Mouse (Mus musculus) bone marrow, adult 2 months (tissue): ENCODE data around the gene Jsrp1. TPM values are rescaled to one million over a fixed set of nuclear protein-coding genes. Genes with fewer than 3 reads are reported as not detected.

Experiments used
- H3K27ac ChIP-seq: fragments of 200-500 bp; 2 replicates; pipeline ENCODE4 v1.5.1; 2012; ENCODE audit warnings: low read depth, mild to moderate bottlenecking, control low read depth, inconsistent platforms, low read length; ENCODE audit not compliant: control insufficient read depth, poor library complexity, insufficient read depth
- H3K4me1 ChIP-seq: fragments of 200-500 bp; 2 replicates; pipeline ENCODE4 v1.6.1; 2011; ENCODE audit warnings: low read length; ENCODE audit not compliant: control insufficient read depth, insufficient read depth
- H3K4me3 ChIP-seq: fragments of 200-500 bp; replicated peaks from 2 replicates; pipeline ENCODE3; 2011; ENCODE audit warnings: mild to moderate bottlenecking, low read depth, low read length, control low read depth; ENCODE audit not compliant: control insufficient read depth
- CTCF ChIP-seq: fragments of 200-500 bp; IDR thresholded peaks from 2 replicates; pipeline ENCODE4 v1.5.1; 2011; ENCODE audit warnings: low read length, control low read depth; ENCODE audit not compliant: control insufficient read depth, insufficient read depth
- POLR2A ChIP-seq: fragments of 200-500 bp; IDR thresholded peaks from 2 replicates; pipeline ENCODE4 v1.6.1; 2011; ENCODE audit warnings: low read depth, mild to moderate bottlenecking, control low read depth, low read length, borderline replicate concordance; ENCODE audit not compliant: control insufficient read depth
- WGBS: fragments of 180-500 bp; shearing (Covaris S2); methylation state at CpG from one replicate; pipeline ENCODE4 v1.1.7; 2018; 5-methylcytosine and 5-hydroxymethylcytosine counted together
- polyA plus RNA-seq: library from polyadenylated mRNA; stranded (reverse); fragments of >200 nt; gene quantifications from 2 replicates; pipeline ENCODE4 v1.2.4, GENCODE M21; 2011; ENCODE audit warnings: low replicate concordance; ENCODE audit not compliant: missing spikeins, insufficient read depth, insufficient read length

Jsrp1 gene
- polyA plus RNA-seq, 1 experiment: not detected

- H3K4me1 ChIP-seq: no peaks in the 10 kb centered on the region
- WGBS: 81% methylated on average over 4 of the region's 4 CpGs
- H3K27ac ChIP-seq: no peak overlapping the region
- no peak overlapping the region for H3K4me3 ChIP-seq
- no peak for TF ChIP-seq POLR2A
- TF ChIP-seq CTCF: no peak
Measured at GRCm38 (mm10) chr10:80793803-80794202, 19.5 kb downstream of the Jsrp1 start.

GRCm38 (mm10) chr10:80793033-80793784 is 20.1 kb downstream of the Jsrp1 start:
- no peaks in the 10 kb centered on the region for H3K4me1 ChIP-seq
- no peak for TF ChIP-seq CTCF
- TF ChIP-seq POLR2A: no peak
- no peak overlapping the region for H3K27ac ChIP-seq
- WGBS: 82% methylated on average over 13 of the region's 13 CpGs
- H3K4me3 ChIP-seq: no peak overlapping the region

GRCm38 (mm10) chr10:80792175-80793032 is 20.9 kb downstream of the Jsrp1 start:
- Histone ChIP-seq H3K4me1 (no peaks in the 10 kb centered on the region), H3K27ac (peak overlapping the region; percentile 17; the same call in 1 of the 2 replicates), H3K4me3 (no peak overlapping the region)
- no peak for TF ChIP-seq CTCF
- WGBS: 25% methylated on average over 41 of the region's 41 CpGs

- 55% methylated on average over 33 of the region's 33 CpGs for WGBS
- H3K4me1 ChIP-seq: no peaks in the 10 kb centered on the region
- no peak overlapping the region for H3K4me3 ChIP-seq
- H3K27ac ChIP-seq: no peak overlapping the region
- no peak for TF ChIP-seq POLR2A
- TF ChIP-seq CTCF: no peak
Measured at GRCm38 (mm10) chr10:80791476-80792174, 21.7 kb downstream of the Jsrp1 start.

- no peaks in the 10 kb centered on the region for H3K4me1 ChIP-seq
- no peak overlapping the region for H3K27ac ChIP-seq
- TF ChIP-seq POLR2A (no peak), CTCF (no peak)
- WGBS: 90% methylated on average over 19 of the region's 19 CpGs
- no peak overlapping the region for H3K4me3 ChIP-seq
Measured at GRCm38 (mm10) chr10:80790761-80791404, 22.4 kb downstream of the Jsrp1 start.

DNA sequence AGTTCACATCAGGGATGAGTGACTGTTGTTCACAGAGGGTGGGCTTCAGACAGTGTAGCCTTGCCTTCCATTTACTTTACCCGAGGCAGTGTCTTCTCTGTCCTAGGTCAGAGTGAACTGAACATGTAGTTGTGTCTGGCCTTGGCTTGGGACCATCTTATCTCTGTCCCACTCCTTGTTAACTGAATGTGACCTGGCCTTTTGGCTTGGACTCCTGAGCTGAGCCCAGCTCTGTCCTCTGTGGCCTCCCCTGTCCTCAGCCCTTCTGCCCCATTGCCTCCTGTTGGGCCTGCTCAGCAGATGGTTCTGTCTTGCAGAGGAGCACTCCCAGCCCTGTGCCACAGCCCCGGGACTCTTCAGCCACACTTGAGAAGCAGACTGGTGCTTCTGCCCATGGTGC is 25.8 kb downstream of the Jsrp1 start:
- no peak overlapping the region for H3K4me3 ChIP-seq
- no peak for TF ChIP-seq CTCF
- no peak for TF ChIP-seq POLR2A
- 82% methylated on average over 2 of the region's 2 CpGs for WGBS
- H3K4me1 ChIP-seq: no peaks in the 10 kb centered on the region
- no peak overlapping the region for H3K27ac ChIP-seq

DNA sequence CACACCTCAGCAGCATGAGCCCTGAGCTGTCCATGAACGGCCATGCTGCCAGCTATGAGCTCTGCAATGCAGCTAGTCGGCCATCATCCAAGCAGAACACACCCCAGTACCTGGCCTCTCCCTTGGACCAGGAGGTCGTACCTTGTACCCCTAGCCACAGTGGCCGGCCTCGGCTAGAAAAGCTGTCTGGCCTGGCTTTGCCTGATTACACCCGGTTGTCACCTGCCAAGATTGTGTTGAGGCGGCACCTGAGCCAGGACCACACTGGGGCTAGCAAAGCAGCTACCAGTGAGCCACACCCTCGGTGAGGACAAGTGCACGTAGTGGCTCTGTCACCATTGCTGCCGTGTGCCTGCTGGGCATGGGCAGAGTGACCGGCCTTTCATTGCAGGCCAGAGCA is 27.3 kb downstream of the Jsrp1 start:
- H3K4me3 ChIP-seq: no peak overlapping the region
- TF ChIP-seq POLR2A (no peak), CTCF (no peak)
- no peak overlapping the region for H3K27ac ChIP-seq
- 92% methylated on average over 11 of the region's 11 CpGs for WGBS
- H3K4me1 ChIP-seq: no peaks in the 10 kb centered on the region
